Mouse (Mus musculus) CH12.LX (cell line): ENCODE data around the gene Dhx9.

Experiments used
- CHD2 ChIP-seq: IDR thresholded peaks from 2 replicates; pipeline ENCODE4 v1.6.1; 2011; ENCODE audit warnings: low read length, improper control_type of control experiment
- KAT2A ChIP-seq: IDR thresholded peaks from 2 replicates; pipeline ENCODE4 v1.6.1; 2012; ENCODE audit warnings: low read length, improper control_type of control experiment, inconsistent platforms; ENCODE audit not compliant: insufficient replicate concordance
- MAZ ChIP-seq: IDR thresholded peaks from 2 replicates; pipeline ENCODE4 v1.6.1; 2012; ENCODE audit warnings: low read depth, mild to moderate bottlenecking, inconsistent platforms, low read length, improper control_type of control experiment, moderate library complexity
- POLR2A ChIP-seq: IDR thresholded peaks from 2 replicates; pipeline ENCODE4 v1.6.1; 2011; ENCODE audit warnings: low read depth, mild to moderate bottlenecking, improper control_type of control experiment, low read length
- SMC3 ChIP-seq: IDR thresholded peaks from 2 replicates; pipeline ENCODE4 v1.6.1; 2011; ENCODE audit warnings: low read depth, low read length, improper control_type of control experiment
- ZC3H11A ChIP-seq: IDR thresholded peaks from 2 replicates; pipeline ENCODE4 v1.6.1; 2012; ENCODE audit warnings: low read depth, mild to moderate bottlenecking, inconsistent platforms, low read length, improper control_type of control experiment
- ZMIZ1 ChIP-seq: IDR thresholded peaks from 2 replicates; pipeline ENCODE4 v1.6.1; 2012; ENCODE audit warnings: low read depth, mild to moderate bottlenecking, inconsistent platforms, low read length, improper control_type of control experiment

DNA sequence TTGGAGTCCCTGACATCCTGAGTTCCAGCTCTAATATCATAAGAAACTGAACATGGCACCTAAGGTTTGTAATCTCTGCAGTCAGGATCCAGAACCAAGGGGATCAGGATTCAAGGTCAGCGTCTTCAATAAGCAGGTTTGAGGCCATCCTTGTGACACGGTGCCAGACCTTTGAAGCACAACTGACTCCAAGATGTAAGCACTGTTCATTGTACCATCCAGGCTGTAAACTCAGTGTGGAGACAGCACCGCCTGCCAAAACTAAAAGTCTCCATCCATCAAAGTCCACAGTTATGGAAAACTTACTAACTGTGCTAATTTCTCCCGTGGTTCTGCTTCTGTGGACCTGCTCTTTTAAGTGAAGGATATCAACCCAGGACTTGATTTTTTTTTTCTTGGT is 2.5 kb upstream of the Dhx9 start:
- TF ChIP-seq CHD2 (no peak), MAZ (no peak), KAT2A (no peak), ZMIZ1 (no peak), POLR2A (no peak), ZC3H11A (no peak), SMC3 (no peak)
